Mouse (Mus musculus) myocyte (in vitro differentiated cells): ENCODE results near the gene Max.

ENCODE experiments used
- MYOD1 ChIP-seq, 3 experiments: IDR thresholded peaks; one replicate each; pipeline ENCODE4 v1.6.1; 2011; ENCODE audit warnings: control low read depth in 2 of 3, low read depth in 2 of 3, mild to moderate bottlenecking in 2 of 3, moderate library complexity in 1 of 3; ENCODE audit not compliant: insufficient read length in 2 of 3, control insufficient read depth in 1 of 3
- POLR2A ChIP-seq: IDR thresholded peaks from one replicate; pipeline ENCODE4 v1.6.1; 2011; ENCODE audit warnings: low read depth, mild to moderate bottlenecking, control low read depth, moderate library complexity; ENCODE audit not compliant: insufficient read length
- TCF12 ChIP-seq: IDR thresholded peaks from one replicate; pipeline ENCODE4 v1.6.1; 2011; ENCODE audit warnings: mild to moderate bottlenecking, control low read depth; ENCODE audit not compliant: poor library complexity, insufficient read depth, severe bottlenecking
- USF1 ChIP-seq: IDR thresholded peaks from one replicate; pipeline ENCODE4 v1.6.1; 2011; ENCODE audit warnings: low read depth, mild to moderate bottlenecking, control low read depth, moderate library complexity

DNA sequence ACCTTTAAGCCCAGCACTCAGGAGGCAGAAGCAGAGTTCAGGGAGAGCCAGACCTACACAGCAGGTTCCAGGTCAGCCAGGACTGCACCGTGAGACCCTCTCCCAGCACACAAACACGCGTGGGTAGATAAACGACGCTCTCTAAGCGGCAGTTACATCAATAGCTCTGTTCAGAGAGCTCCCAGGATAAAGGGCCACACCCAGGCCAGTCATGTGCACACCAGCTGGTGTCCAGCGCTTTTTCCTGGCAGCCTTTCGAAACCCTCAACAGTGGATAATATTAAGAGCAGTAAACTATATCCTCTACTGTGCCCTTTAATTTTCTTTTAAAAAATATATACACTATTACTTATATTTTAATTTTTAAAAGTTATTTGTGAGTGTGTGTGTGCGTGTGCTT, 49.8 kb downstream of the Max start:
- TF ChIP-seq POLR2A (no peak), USF1 (no peak), MYOD1 (IDR thresholded peaks at IDR 0.05; ENCODE audit: control insufficient read depth in 1 of 3, insufficient read length in 2 of 3, low read depth in 2 of 3) (peak in 1 of 3 experiments; percentile 37), TCF12 (no peak)
